Mouse (Mus musculus) T-helper 17 cell (primary cell): ENCODE measurements around the gene Tdpoz5.
"Not testable (repeated sequence)": the region's sequence is repeated elsewhere in the genome, so short reads cannot be mapped to it uniquely, and the experiment has no call there.

Experiments
- in situ Hi-C, 2 experiments: fragments of 300-600 bp; cut with MboI, MseI; formaldehyde crosslinking; loops; 1 replicate in 1 of 2; 2 replicates in 1 of 2; pipeline ENCODE4 v1.15.1; 2025; ENCODE audit warnings: high pct_unique_total_duplicates in 2 of 2

Gene Tdpoz5

GRCm38 (mm10) chr3:93961214-93961613 is at the start of gene Tdpoz5:
TSS of gene Tdpoz5 (minus strand) at chr3:93961314.
- in situ Hi-C loops: not testable (repeated sequence)

GRCm38 (mm10) chr3:93968938-93969337 is 7.8 kb upstream of the Tdpoz5 start:
- in situ Hi-C loops: loop anchor here in 1 of 2 experiments (5.0 kb wide), 1 partner anchor 108 kb away; no protein-coding TSS in a partner anchor

GRCm38 (mm10) chr3:93943443-93943842 is 17.7 kb downstream of the Tdpoz5 start, which contains the start of gene Gm9117:
TSS of gene Gm9117 (minus strand) at chr3:93943543.
- in situ Hi-C loops: not testable (repeated sequence)

- in situ Hi-C loops: not testable (repeated sequence)
Measured at GRCm38 (mm10) chr3:93938386-93938785, 22.7 kb downstream of the Tdpoz5 start.
